Mouse (Mus musculus) cortical plate, adult 2 months (tissue): ENCODE results near the gene Zfp598.

ENCODE experiments used
- CTCF ChIP-seq: fragments of 200-500 bp; IDR thresholded peaks from 2 replicates; pipeline ENCODE4 v1.5.1; 2011; ENCODE audit warnings: mild to moderate bottlenecking, control low read depth, low read length; ENCODE audit not compliant: insufficient read depth; ENCODE audit errors: extremely low read depth
- POLR2A ChIP-seq: fragments of 200-500 bp; IDR thresholded peaks from 2 replicates; pipeline ENCODE4 v1.6.1; 2011; ENCODE audit warnings: mild to moderate bottlenecking, low read length, control low read depth; ENCODE audit not compliant: insufficient read depth; ENCODE audit errors: extremely low read depth

DNA sequence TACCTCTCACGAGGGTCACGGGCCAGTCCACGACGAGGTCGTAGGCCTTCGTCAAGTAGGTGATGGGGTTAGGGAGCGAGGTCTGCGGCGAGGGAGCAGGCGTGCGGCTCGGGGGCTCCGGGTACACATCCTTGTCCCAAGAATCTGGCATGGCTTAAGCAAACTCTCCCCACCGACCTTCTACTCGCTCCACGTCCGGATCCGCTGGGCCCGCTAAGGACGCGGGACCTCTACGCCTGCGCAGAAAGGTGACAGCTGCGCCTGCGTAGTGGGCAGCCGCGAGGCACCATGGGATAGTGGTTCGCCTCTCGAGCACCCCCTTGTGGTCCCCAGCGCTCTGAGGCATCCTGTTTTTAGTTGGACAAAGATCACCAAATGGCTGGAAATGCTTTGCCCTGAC lies 54.7 kb downstream of the Zfp598 start, which contains the start of gene Ndufb10:
- TF ChIP-seq CTCF (peak; percentile 95), POLR2A (peak; percentile 95)
